Mouse (Mus musculus) erythroid progenitor cell, adult 5-6 weeks (primary cell): ENCODE data around the gene Pdzd3. TPM values are rescaled to one million over a fixed set of nuclear protein-coding genes. Genes with fewer than 3 reads are reported as not detected.

Experiments used
- ATAC-seq: replicated peaks from 2 replicates; pipeline ENCODE4 v1.8.0; 2016; ENCODE audit warnings: moderate number of reproducible peaks, mild to moderate bottlenecking, moderate TSS enrichment, inconsistent platforms; ENCODE audit not compliant: poor library complexity, low FRiP score, severe bottlenecking
- total RNA-seq, 2 experiments: library from RNA; stranded (forward) in 1 of 2; stranded (reverse) in 1 of 2; fragments of 150-400 nt in 1 of 2; fragments of 186-747, 209-891 nt in 1 of 2; gene quantifications; 2 replicates each; pipeline versions ENCODE4 v1.2.3 to v1.2.4; 2015 to 2017; ENCODE audit warnings: low replicate concordance in 2 of 2

The Pdzd3 gene
- total RNA-seq, 2 experiments from 2014 or later: not detected

- ATAC-seq: no peak
Measured at GRCm38 (mm10) chr9:44254508-44255135, 3.4 kb upstream of the Pdzd3 start.

GRCm38 (mm10) chr9:44253441-44253840 is 2.2 kb upstream of the Pdzd3 start:
- ATAC-seq: no peak

GRCm38 (mm10) chr9:44250445-44250844 is 826 bp downstream of the Pdzd3 start:
- ATAC-seq: no peak

- ATAC-seq: peak; percentile 63
Measured at GRCm38 (mm10) chr9:44249181-44250146, 1.8 kb downstream of the Pdzd3 start.

GRCm38 (mm10) chr9:44247907-44248306 is 3.4 kb downstream of the Pdzd3 start:
- ATAC-seq: no peak

DNA sequence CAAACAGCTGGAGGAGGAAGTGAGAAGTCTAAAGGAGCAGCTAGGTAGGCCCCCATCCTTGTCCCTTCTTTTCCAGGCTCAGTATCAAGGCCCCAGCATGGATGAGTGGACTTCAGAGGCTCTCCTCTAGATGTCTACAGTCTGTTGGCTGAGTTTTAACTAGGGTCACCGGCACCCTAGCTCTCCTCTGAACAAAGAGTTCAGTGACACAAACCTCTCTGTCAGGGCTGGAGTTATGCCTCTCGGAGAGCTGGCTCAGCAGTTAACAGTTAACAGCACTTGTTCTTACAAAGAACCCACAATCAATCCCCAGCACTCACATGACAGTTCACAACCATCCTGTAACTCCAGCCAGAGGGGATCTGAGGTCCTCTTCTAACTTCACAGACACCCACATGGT is 7.7 kb downstream of the Pdzd3 start:
- ATAC-seq: no peak

GRCm38 (mm10) chr9:44241418-44241817 is 9.9 kb downstream of the Pdzd3 start:
- ATAC-seq: no peak

DNA sequence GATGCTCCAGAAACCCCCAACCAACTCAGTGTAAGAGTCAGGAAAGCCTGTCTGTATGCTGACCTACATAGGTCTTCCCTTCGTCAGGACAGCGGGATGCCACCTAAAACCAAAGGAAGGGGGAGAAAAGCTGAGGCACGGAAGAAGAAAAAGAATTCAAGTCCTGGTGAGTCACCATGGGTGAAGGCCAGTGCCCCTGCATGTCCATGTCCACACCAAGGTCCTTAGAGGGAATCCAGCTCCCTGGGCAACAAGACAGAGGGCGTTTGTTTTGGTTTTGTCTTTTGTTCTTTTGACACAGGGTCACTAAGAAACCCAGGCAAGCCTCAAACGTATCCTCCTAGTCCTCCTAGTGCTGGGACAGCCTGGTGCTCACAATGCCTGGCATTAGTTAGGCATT is 10.4 kb downstream of the Pdzd3 start:
- ATAC-seq: no peak

GRCm38 (mm10) chr9:44240399-44240798 is 10.9 kb downstream of the Pdzd3 start, which contains the start of gene Ccdc153:
Ccdc153 (plus strand) TSS chr9:44240676.
- no peak for ATAC-seq

- ATAC-seq: no peak; the same call in 1 of the 2 replicates
Measured at GRCm38 (mm10) chr9:44239447-44239846, 11.8 kb downstream of the Pdzd3 start.

- no peak for ATAC-seq
Measured at GRCm38 (mm10) chr9:44238501-44239190, 12.6 kb downstream of the Pdzd3 start.

DNA sequence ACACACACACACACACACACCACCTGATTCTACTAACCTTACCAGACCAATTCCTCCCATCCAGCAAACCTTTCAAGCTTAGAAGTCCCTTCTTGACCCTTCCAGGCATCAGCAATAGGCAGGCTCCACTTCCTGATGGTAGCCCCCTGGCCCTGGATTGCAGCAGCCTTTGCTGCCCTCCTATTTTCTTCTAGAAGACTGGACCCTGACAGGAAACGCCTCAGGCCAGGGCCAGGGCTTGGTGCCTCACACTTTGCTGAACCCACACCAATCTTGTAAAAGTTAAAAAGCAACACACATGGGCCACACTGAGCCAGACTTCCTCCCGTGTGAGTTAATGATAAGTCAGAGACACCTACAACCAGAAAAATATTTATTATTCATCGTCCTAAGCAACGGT is 14.1 kb downstream of the Pdzd3 start:
- ATAC-seq: no peak

DNA sequence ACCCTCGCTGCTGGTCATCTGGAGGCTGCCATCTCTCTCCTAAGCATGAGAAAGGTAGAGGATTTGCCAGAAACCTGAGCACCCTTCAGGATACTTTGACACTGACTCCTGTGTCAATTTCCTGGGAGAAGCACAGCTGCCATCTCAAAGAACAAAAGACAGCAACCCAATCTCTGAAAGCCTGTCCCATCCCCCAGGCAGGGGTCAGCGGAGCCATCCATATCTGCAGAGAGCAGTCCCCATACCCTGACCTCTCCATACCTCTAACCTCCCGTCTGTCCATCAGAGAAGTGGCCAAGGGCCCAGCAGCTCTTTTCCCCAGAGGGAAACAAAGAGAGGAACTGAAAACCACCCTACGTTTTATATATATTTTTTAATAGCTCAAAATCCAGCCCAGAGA is 14.7 kb downstream of the Pdzd3 start:
- ATAC-seq: no peak

DNA sequence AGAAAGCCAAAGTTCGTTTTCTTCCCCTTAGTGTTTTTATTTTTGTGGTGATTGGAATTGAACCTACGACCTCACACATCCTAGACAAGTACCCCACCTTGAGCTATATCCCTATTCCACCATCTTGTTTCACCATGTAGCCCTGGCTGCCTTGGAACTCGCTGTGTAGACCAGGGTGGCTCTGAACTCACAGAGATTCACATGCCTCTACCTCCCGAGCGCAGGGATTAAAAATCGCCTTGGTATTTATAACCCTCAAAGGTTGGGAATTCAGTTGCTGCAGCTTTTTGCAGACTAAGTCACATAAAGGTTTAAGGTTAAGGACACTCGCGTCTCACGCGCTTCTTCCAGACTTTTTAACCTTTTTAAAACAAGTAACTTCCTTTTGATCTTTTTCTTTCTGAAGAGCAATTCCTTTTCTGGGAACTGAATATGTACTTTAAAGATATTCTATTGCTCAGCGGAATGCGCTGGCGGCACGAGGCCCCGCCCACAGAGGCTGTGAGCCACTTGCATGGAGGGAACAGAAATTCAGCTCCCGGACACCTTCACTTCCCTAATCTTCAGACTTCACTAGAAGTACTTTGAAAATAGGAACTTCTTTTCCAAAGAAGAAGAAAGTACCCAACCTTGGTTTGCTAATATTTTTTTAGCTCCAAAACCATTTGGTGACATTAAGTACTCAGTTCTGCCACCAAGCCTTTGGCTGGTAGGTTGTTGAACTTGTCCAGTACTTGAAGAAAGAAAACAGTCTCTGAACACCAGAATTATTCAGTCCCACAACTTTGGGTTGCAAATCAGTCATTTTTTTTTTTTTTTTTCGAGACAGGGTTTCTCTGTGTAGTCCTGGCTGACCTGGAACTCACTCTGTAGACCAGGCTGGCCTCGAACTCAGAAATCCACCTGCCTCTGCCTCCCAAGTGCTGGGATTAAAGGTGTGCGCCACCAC is 16.5 kb downstream of the Pdzd3 start:
- peak; percentile 76 for ATAC-seq

GRCm38 (mm10) chr9:44233802-44234478 is 17.3 kb downstream of the Pdzd3 start, which contains the start of gene Cbl:
Cbl (minus strand) TSS chr9:44234049.
- ATAC-seq: peak; percentile 85

GRCm38 (mm10) chr9:44233021-44233801 is 18.1 kb downstream of the Pdzd3 start:
- ATAC-seq: peak; percentile 23

DNA sequence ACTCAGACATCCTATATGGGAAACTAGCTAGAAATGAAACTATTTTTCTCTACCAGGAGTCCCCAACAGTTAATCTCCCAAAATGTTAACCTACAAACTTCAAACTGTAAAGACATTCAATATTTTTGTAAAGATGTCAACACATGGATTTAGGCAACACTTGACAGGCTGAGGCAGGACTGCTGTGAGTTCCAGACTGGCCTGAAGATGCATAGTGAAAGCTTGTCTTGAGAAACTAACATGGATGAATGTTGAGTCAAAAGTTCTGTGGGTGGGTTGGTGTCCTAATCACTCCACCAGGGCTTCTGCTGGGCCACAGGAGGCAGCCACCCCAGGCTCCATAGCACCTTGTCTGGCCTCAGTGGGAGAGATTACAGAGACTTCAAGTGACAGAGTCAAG is 19.7 kb downstream of the Pdzd3 start:
- ATAC-seq: no peak

DNA sequence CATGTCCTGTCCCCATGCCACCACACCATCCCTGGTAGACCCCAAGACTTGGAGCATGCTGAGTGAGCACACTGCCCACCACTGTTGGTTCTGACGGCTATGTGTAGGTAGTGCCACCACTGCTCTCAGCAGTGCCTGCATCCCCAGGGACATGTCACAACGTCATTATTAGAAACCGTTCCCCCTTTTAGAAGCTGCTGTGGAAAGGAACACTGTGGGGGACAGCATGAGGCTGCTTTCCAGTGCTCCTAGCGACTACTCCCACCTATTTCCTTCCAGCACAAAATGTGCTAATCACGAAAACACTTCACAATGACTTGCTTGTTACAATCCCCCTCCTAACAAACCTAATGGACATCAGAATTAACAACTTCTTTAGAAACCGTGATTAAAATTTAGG is 25.3 kb downstream of the Pdzd3 start:
- ATAC-seq: no peak
